Mouse (Mus musculus) fat pad, adult 2 months (tissue): ENCODE results near the gene Hp1bp3.

Experiments used
- DNase-seq: peaks from one replicate; pipeline ENCODE4 v3.0.0-alpha.2; 2011; ENCODE audit warnings: low read depth, low spot score; ENCODE audit errors: extremely low read depth

Gene Hp1bp3

GRCm38 (mm10) chr4:138216200-138216890 lies at the start of gene Hp1bp3:
TSS of gene Hp1bp3 (plus strand) at chr4:138216296.
- DNase-seq: no peak

- DNase-seq: no peak
These were observed 49.6 kb upstream of the Hp1bp3 start for GRCm38 (mm10) chr4:138166519-138166918.

GRCm38 (mm10) chr4:138168162-138168561 lies 47.9 kb upstream of the Hp1bp3 start:
- DNase-seq: no peak

- DNase-seq: no peak
These were observed 46.7 kb upstream of the Hp1bp3 start for GRCm38 (mm10) chr4:138169420-138169819.

- no peak for DNase-seq
These were observed 43.4 kb upstream of the Hp1bp3 start for GRCm38 (mm10) chr4:138172686-138173085.

GRCm38 (mm10) chr4:138179391-138179790 lies 36.7 kb upstream of the Hp1bp3 start:
- no peak for DNase-seq

GRCm38 (mm10) chr4:138180719-138181118 lies 35.4 kb upstream of the Hp1bp3 start:
- no peak for DNase-seq

- DNase-seq: no peak
These were observed 32.0 kb upstream of the Hp1bp3 start for GRCm38 (mm10) chr4:138184056-138184455.

GRCm38 (mm10) chr4:138184573-138184981 lies 31.5 kb upstream of the Hp1bp3 start:
- DNase-seq: no peak

GRCm38 (mm10) chr4:138185961-138186360 lies 30.1 kb upstream of the Hp1bp3 start:
- DNase-seq: no peak

- no peak for DNase-seq
These were observed 28.1 kb upstream of the Hp1bp3 start for GRCm38 (mm10) chr4:138187995-138188394.

GRCm38 (mm10) chr4:138192561-138192960 lies 23.5 kb upstream of the Hp1bp3 start:
- DNase-seq: no peak

- no peak for DNase-seq
These were observed 15.3 kb upstream of the Hp1bp3 start for GRCm38 (mm10) chr4:138200769-138201168.

- peak; percentile 70 for DNase-seq
These were observed 14.4 kb upstream of the Hp1bp3 start for GRCm38 (mm10) chr4:138201696-138202095.

GRCm38 (mm10) chr4:138210116-138210515 lies 6.0 kb upstream of the Hp1bp3 start:
- no peak for DNase-seq

GRCm38 (mm10) chr4:138213861-138214260 lies 2.2 kb upstream of the Hp1bp3 start:
- DNase-seq: no peak

GRCm38 (mm10) chr4:138215671-138216199 lies 361 bp upstream of the Hp1bp3 start:
- DNase-seq: no peak

- peak; percentile 55 for DNase-seq
These were observed 846 bp downstream of the Hp1bp3 start for GRCm38 (mm10) chr4:138216891-138217392.

GRCm38 (mm10) chr4:138217441-138217840 lies 1.3 kb downstream of the Hp1bp3 start:
- no peak for DNase-seq

GRCm38 (mm10) chr4:138217951-138218685 lies 2.0 kb downstream of the Hp1bp3 start:
- DNase-seq: no peak

- DNase-seq: no peak
These were observed 3.2 kb downstream of the Hp1bp3 start for GRCm38 (mm10) chr4:138219331-138219730.

GRCm38 (mm10) chr4:138220761-138221160 lies 4.7 kb downstream of the Hp1bp3 start:
- DNase-seq: no peak
